Mouse (Mus musculus): ENCODE results near the gene Slc6a6.

GRCm38 (mm10) chr6:91727361-91727760 lies 43.5 kb downstream of the Slc6a6 start:
- TF ChIP-seq CTCF (IDR thresholded peaks at IDR 0.05; ENCODE audit: borderline replicate concordance, extremely low read depth, insufficient read depth, insufficient read length) (no peak), POLR2A (IDR thresholded peaks at IDR 0.05; ENCODE audit: borderline replicate concordance, extremely low read depth, insufficient read depth, insufficient read length, poor library complexity, severe bottlenecking) (no peak)

All from brain, embryonic 14.5 days (tissue).